Mouse (Mus musculus): ENCODE measurements around the gene Kcnk7. TPM values are rescaled to one million over a fixed set of nuclear protein-coding genes. Genes with fewer than 3 reads are reported as not detected.

Kcnk7 gene
- polyA plus RNA-seq, 1 experiment from 2014 or later, result 0.38 TPM

- Histone ChIP-seq H3K4me1 (peaks cover 48% of the 10 kb centered on the region), H3K9ac (peak overlapping the region; percentile 21; the same call in 1 of the 2 replicates), H3K9me3 (replicated peaks) (no peaks in the 10 kb centered on the region), H3K27ac (no peak overlapping the region), H3K36me3 (no peaks in the 10 kb centered on the region), H3K4me3 (replicated peaks) (peak overlapping the region; percentile 36), H3K27me3 (peaks cover 53% of the 10 kb centered on the region), H3K4me2 (peak overlapping the region; percentile 66)
- ATAC-seq (replicated peaks; ENCODE audit: low FRiP score), result no peak
- 8% methylated on average over 36 of the region's 36 CpGs for WGBS
These were observed 41.9 kb downstream of the Kcnk7 start for GRCm38 (mm10) chr19:5745756-5746710.

DNA sequence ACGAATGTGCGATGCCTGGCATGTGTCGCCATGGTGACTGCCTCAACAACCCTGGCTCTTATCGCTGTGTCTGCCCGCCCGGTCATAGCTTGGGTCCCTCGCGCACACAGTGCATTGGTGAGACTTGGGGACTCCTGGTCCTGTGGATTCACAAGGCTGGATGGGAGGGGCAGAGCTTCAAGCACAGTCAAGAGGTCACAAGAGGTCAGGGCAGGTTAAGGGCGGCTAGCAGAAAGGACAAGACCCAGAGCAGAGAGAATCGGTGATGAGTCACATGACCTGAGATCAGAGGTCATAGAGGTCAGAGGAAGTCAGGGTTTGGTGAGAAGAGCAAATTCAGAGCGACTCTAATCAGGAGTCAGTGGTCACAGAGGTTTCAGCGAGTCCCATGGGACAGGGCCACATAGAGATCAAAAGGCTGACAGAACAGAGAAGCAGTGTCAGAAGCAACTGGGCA lies 42.8 kb downstream of the Kcnk7 start:
- H3K27me3 ChIP-seq, result peaks cover 62% of the 10 kb centered on the region
- H3K9me3 ChIP-seq (replicated peaks), result no peaks in the 10 kb centered on the region
- no peak overlapping the region for H3K27ac ChIP-seq
- H3K4me1 ChIP-seq, result peaks cover 51% of the 10 kb centered on the region
- H3K9ac ChIP-seq, result no peak overlapping the region
- H3K4me3 ChIP-seq (replicated peaks), result no peak overlapping the region
- no peak for ATAC-seq (replicated peaks; ENCODE audit: low FRiP score)
- no peaks in the 10 kb centered on the region for H3K36me3 ChIP-seq
- WGBS, result 47% methylated on average over 12 of the region's 12 CpGs
- H3K4me2 ChIP-seq, result no peak overlapping the region

- no peak for ATAC-seq (replicated peaks; ENCODE audit: low FRiP score)
- Histone ChIP-seq H3K4me2 (no peak overlapping the region), H3K27ac (no peak overlapping the region), H3K4me1 (peaks cover 32% of the 10 kb centered on the region), H3K4me3 (replicated peaks) (no peak overlapping the region), H3K9ac (no peak overlapping the region), H3K9me3 (replicated peaks) (no peaks in the 10 kb centered on the region), H3K36me3 (no peaks in the 10 kb centered on the region), H3K27me3 (peaks cover 65% of the 10 kb centered on the region)
- 75% methylated on average over 6 of the region's 6 CpGs for WGBS
These were observed 45.3 kb downstream of the Kcnk7 start for GRCm38 (mm10) chr19:5749476-5749875.

GRCm38 (mm10) chr19:5750951-5751350 lies 46.8 kb downstream of the Kcnk7 start:
- no peak overlapping the region for H3K27ac ChIP-seq
- H3K9me3 ChIP-seq (replicated peaks), result no peaks in the 10 kb centered on the region
- peaks cover 59% of the 10 kb centered on the region for H3K27me3 ChIP-seq
- H3K4me2 ChIP-seq, result peak overlapping the region; percentile 41
- no peaks in the 10 kb centered on the region for H3K36me3 ChIP-seq
- peak overlapping the region; percentile 16; the same call in 1 of the 2 replicates for H3K4me3 ChIP-seq (replicated peaks)
- H3K9ac ChIP-seq, result no peak overlapping the region
- 10% methylated on average over 22 of the region's 22 CpGs for WGBS
- H3K4me1 ChIP-seq, result peaks cover 21% of the 10 kb centered on the region
- no peak for ATAC-seq (replicated peaks; ENCODE audit: low FRiP score)

GRCm38 (mm10) chr19:5751742-5752141 lies 47.6 kb downstream of the Kcnk7 start:
- WGBS, result 12% methylated on average over 20 of the region's 20 CpGs
- Histone ChIP-seq H3K4me3 (replicated peaks) (peak overlapping the region; percentile 16), H3K27ac (0 out of 2 replicates have a peak overlapping the region, but pooled peaks have one; percentile 13), H3K36me3 (no peaks in the 10 kb centered on the region), H3K4me2 (peak overlapping the region; percentile 41), H3K27me3 (peaks cover 62% of the 10 kb centered on the region), H3K4me1 (peaks cover 20% of the 10 kb centered on the region), H3K9me3 (replicated peaks) (no peaks in the 10 kb centered on the region), H3K9ac (no peak overlapping the region)
- ATAC-seq (replicated peaks; ENCODE audit: low FRiP score), result peak; percentile 35; the same call in 1 of the 2 replicates

GRCm38 (mm10) chr19:5756321-5756985 lies 52.3 kb downstream of the Kcnk7 start:
- Histone ChIP-seq H3K27ac (no peak overlapping the region), H3K4me1 (peaks cover 22% of the 10 kb centered on the region), H3K4me2 (peak overlapping the region; percentile 58), H3K9ac (peak overlapping the region; percentile 21; the same call in 1 of the 2 replicates), H3K9me3 (replicated peaks) (no peaks in the 10 kb centered on the region), H3K4me3 (replicated peaks) (peak overlapping the region; percentile 25), H3K27me3 (peaks cover 44% of the 10 kb centered on the region), H3K36me3 (peaks cover 45% of the 10 kb centered on the region)
- ATAC-seq (replicated peaks; ENCODE audit: low FRiP score), result peak; percentile 38; the same call in 1 of the 2 replicates
- WGBS, result 14% methylated on average over 29 of the region's 29 CpGs

Small RNAs within 50 kb of the gene (microRNA-seq; reads per million reads assigned to microRNA genes)
- not detected for gene Mir6987

Other genes with a start within 250 kb of the Kcnk7 start
- 10.1 and 11.3 TPM in 2 replicates for gene Ccdc85b, start 246.5 kb upstream of the Kcnk7 start, polyA plus RNA-seq (2015; fragmentation: Nextera tagmentation; extraction: Ambion mirVana)
- 119 and 128 TPM in 2 replicates for gene Fibp, start 243.8 kb upstream of the Kcnk7 start, polyA plus RNA-seq (2015; fragmentation: Nextera tagmentation; extraction: Ambion mirVana)
- gene Ctsw, start 235.9 kb upstream of the Kcnk7 start, polyA plus RNA-seq (2015; fragmentation: Nextera tagmentation; extraction: Ambion mirVana), result 1.1 and 1.5 TPM in 2 replicates
- 156 and 179 TPM in 2 replicates for gene Efemp2, start 230.4 kb upstream of the Kcnk7 start, polyA plus RNA-seq (2015; fragmentation: Nextera tagmentation; extraction: Ambion mirVana)
- 37.0 and 47.4 TPM in 2 replicates for gene Mus81, start 216.0 kb upstream of the Kcnk7 start, polyA plus RNA-seq (2015; fragmentation: Nextera tagmentation; extraction: Ambion mirVana)
- 2,798 and 2,930 TPM in 2 replicates for gene Cfl1, start 213.9 kb upstream of the Kcnk7 start, polyA plus RNA-seq (2015; fragmentation: Nextera tagmentation; extraction: Ambion mirVana)
- gene 1700020D05Rik, start 200.6 kb upstream of the Kcnk7 start, polyA plus RNA-seq (2015; fragmentation: Nextera tagmentation; extraction: Ambion mirVana), result 0.30 and 0.32 TPM in 2 replicates
- 7.5 and 9.3 TPM in 2 replicates for gene Snx32, start 193.8 kb upstream of the Kcnk7 start, polyA plus RNA-seq (2015; fragmentation: Nextera tagmentation; extraction: Ambion mirVana)
- gene Ovol1, start 143.7 kb upstream of the Kcnk7 start, polyA plus RNA-seq (2015; fragmentation: Nextera tagmentation; extraction: Ambion mirVana), result 11.3 and 12.0 TPM in 2 replicates
- 9.7 and 10.8 TPM in 2 replicates for gene Ap5b1, start 136.3 kb upstream of the Kcnk7 start, polyA plus RNA-seq (2015; fragmentation: Nextera tagmentation; extraction: Ambion mirVana)
- 158 and 163 TPM in 2 replicates for gene Rnaseh2c, start 102.5 kb upstream of the Kcnk7 start, polyA plus RNA-seq (2015; fragmentation: Nextera tagmentation; extraction: Ambion mirVana)
- 53.5 and 58.8 TPM in 2 replicates for gene Kat5, start 94.1 kb upstream of the Kcnk7 start, polyA plus RNA-seq (2015; fragmentation: Nextera tagmentation; extraction: Ambion mirVana)
- 47.3 and 52.4 TPM in 2 replicates for gene Rela, start 66.9 kb upstream of the Kcnk7 start, polyA plus RNA-seq (2015; fragmentation: Nextera tagmentation; extraction: Ambion mirVana)
- gene Sipa1, start 40.7 kb upstream of the Kcnk7 start, polyA plus RNA-seq (2015; fragmentation: Nextera tagmentation; extraction: Ambion mirVana), result 30.8 and 39.8 TPM in 2 replicates
- gene Map3k11, start 15.6 kb upstream of the Kcnk7 start, polyA plus RNA-seq (2015; fragmentation: Nextera tagmentation; extraction: Ambion mirVana), result 42.6 and 43.2 TPM in 2 replicates
- 22.2 and 30.1 TPM in 2 replicates for gene Pcnx3, start 15.5 kb upstream of the Kcnk7 start, polyA plus RNA-seq (2015; fragmentation: Nextera tagmentation; extraction: Ambion mirVana)
- gene Ehbp1l1, start 21.9 kb downstream of the Kcnk7 start, polyA plus RNA-seq (2015; fragmentation: Nextera tagmentation; extraction: Ambion mirVana), result 20.5 and 25.9 TPM in 2 replicates
- gene Fam89b, start 25.3 kb downstream of the Kcnk7 start, polyA plus RNA-seq (2015; fragmentation: Nextera tagmentation; extraction: Ambion mirVana), result 89.0 and 91.4 TPM in 2 replicates
- gene Ltbp3, start 36.5 kb downstream of the Kcnk7 start, polyA plus RNA-seq (2015; fragmentation: Nextera tagmentation; extraction: Ambion mirVana), result 18.5 and 18.8 TPM in 2 replicates
- 69.6 and 76.0 TPM in 2 replicates for gene Scyl1, start 67.1 kb downstream of the Kcnk7 start, polyA plus RNA-seq (2015; fragmentation: Nextera tagmentation; extraction: Ambion mirVana)
- gene Frmd8, start 170.9 kb downstream of the Kcnk7 start, polyA plus RNA-seq (2015; fragmentation: Nextera tagmentation; extraction: Ambion mirVana), result 40.2 and 43.1 TPM in 2 replicates
- gene Slc25a45, start 173.4 kb downstream of the Kcnk7 start, polyA plus RNA-seq (2015; fragmentation: Nextera tagmentation; extraction: Ambion mirVana), result 8.1 and 8.5 TPM in 2 replicates
- gene Tigd3, start 189.8 kb downstream of the Kcnk7 start, polyA plus RNA-seq (2015; fragmentation: Nextera tagmentation; extraction: Ambion mirVana), result 4.2 and 4.7 TPM in 2 replicates
- 166 and 178 TPM in 2 replicates for gene Dpf2, start 208.6 kb downstream of the Kcnk7 start, polyA plus RNA-seq (2015; fragmentation: Nextera tagmentation; extraction: Ambion mirVana)
- gene Cdc42ep2, start 220.4 kb downstream of the Kcnk7 start, polyA plus RNA-seq (2015; fragmentation: Nextera tagmentation; extraction: Ambion mirVana), result 13.4 and 15.5 TPM in 2 replicates